Mouse (Mus musculus): ENCODE measurements around the gene Csnk1d. TPM values are rescaled to one million over a fixed set of nuclear protein-coding genes. Genes with fewer than 3 reads are reported as not detected.

Csnk1d gene
- total RNA-seq, 2 experiments from 2014 or later = 50.0 to 53.7 TPM

DNA sequence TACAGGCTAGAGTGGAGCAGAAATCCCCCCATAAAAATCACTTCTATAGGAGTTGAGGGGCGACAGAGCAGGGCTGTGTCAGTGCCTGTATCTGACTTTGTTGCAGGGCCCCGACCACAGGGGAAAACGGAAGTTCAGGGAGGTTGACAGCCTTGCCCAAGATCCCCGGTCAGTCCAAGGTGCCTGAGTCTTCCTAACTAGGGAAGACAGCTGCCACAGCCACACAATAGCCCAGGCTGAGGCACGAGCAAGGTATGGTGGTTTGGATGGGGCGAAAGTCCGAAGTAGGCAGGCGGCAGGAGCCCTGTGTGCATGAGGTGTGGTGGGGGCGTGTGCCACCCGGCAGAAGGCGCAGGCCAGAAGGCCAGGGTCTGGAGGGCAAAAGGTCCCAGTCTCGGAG lies 42.8 kb downstream of the Csnk1d start, which contains the start of gene Slc16a3:
Slc16a3 (plus strand) TSS at position 153 of the 400 bp plus-strand sequence.
- TF ChIP-seq CTCF (IDR thresholded peaks at IDR 0.05) = no peak
- peak within 1 kb of the TSS; percentile 97 for H3K27ac ChIP-seq
- intact Hi-C loops (cut with DNase I) = loop anchor here (2.0 kb wide), 1 partner anchor 16 kb away; the partner anchor contains the start of gene Ccdc57
- peak within 1 kb of the TSS; percentile 73 for H3K4me3 ChIP-seq
- no peak for DNase-seq

- DNase-seq = peak; percentile 78
- Histone ChIP-seq H3K4me3 (peak overlapping the region; percentile 13; the same call in 1 of the 2 replicates), H3K27ac (peak overlapping the region; percentile 97)
- no peak for TF ChIP-seq CTCF (IDR thresholded peaks at IDR 0.05)
- intact Hi-C loops (cut with DNase I) = no loop called here
Measured at GRCm38 (mm10) chr11:120945926-120946325, 45.2 kb downstream of the Csnk1d start.

- intact Hi-C loops (cut with DNase I) = no loop called here
- DNase-seq = no peak
- H3K4me3 ChIP-seq = no peak overlapping the region
- H3K27ac ChIP-seq = peak overlapping the region; percentile 97
- TF ChIP-seq CTCF (IDR thresholded peaks at IDR 0.05) = no peak
Measured at GRCm38 (mm10) chr11:120945266-120945665, 45.9 kb downstream of the Csnk1d start.

- no peak overlapping the region for H3K27ac ChIP-seq
- no peak for DNase-seq
- intact Hi-C loops (cut with DNase I) = no loop called here
- no peak overlapping the region for H3K4me3 ChIP-seq
- no peak for TF ChIP-seq CTCF (IDR thresholded peaks at IDR 0.05)
Measured at GRCm38 (mm10) chr11:120940959-120941358, 50.2 kb downstream of the Csnk1d start.

DNA sequence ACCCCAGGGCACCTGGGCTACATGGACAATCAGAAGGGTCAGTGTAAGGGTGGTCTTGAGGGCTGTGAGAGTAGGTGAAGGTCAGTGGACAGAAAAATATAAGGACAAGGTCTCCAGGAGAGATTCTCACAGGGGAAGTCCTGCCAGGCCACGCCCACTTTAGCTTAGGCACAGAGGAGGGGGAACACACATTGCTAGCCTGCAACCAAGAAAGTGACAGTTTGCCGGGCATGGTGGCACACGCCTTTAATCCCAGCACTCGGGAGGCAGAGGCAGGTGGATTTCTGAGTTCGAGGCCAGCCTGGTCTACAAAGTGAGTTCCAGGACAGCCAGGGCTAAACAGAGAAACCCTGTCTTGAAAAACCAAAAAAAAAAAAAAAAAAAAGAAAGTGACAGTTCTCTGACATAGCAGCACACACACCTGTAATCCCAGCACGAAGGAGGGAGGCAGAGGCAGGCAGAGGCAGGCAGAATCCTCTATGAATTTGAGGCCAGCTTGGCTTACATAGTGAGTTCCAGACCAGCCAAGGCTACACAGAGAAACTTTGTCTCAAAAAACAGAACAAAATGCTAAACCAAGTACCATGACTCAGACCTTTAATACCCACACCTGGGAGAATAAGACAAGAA lies 51.3 kb downstream of the Csnk1d start:
- H3K27ac ChIP-seq = no peak overlapping the region
- no peak overlapping the region for H3K4me3 ChIP-seq
- no peak for DNase-seq
- intact Hi-C loops (cut with DNase I) = no loop called here
- no peak for TF ChIP-seq CTCF (IDR thresholded peaks at IDR 0.05)

DNA sequence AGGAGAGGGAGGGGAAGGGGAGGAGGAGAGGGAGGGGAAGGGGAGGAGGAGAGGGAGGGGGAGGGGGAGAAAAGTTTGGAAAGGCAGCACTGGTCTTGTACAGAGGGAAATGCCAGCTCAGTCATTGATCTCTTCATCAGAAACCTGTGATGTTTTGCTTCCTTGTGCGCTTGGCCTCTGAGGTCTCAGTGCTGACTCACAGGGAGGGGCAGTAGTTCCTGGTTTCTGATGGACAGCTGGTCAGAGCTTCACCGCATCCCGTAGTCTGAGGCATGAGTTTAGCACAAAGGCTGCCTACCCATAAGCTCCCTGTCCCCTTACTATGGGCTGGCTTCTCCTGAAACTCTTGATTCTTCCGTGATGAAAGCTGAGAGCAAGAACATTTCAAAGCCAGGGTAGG lies 52.3 kb downstream of the Csnk1d start:
- H3K4me3 ChIP-seq = no peak overlapping the region
- no peak for DNase-seq
- intact Hi-C loops (cut with DNase I) = no loop called here
- TF ChIP-seq CTCF (IDR thresholded peaks at IDR 0.05) = no peak
- H3K27ac ChIP-seq = no peak overlapping the region

- no peak for TF ChIP-seq CTCF (IDR thresholded peaks at IDR 0.05)
- Histone ChIP-seq H3K4me3 (no peak overlapping the region), H3K27ac (no peak overlapping the region)
- intact Hi-C loops (cut with DNase I) = no loop called here
- no peak for DNase-seq
Measured at GRCm38 (mm10) chr11:120937976-120938375, 53.2 kb downstream of the Csnk1d start.

- intact Hi-C loops (cut with DNase I) = loop anchor here (2.0 kb wide), 1 partner anchor 16 kb away; the partner anchor contains the start of gene Slc16a3
- no peak for TF ChIP-seq CTCF (IDR thresholded peaks at IDR 0.05)
- peak within 1 kb of the TSS; percentile 94 for H3K27ac ChIP-seq
- peak; percentile 92 for DNase-seq
- peak within 1 kb of the TSS; percentile 89 for H3K4me3 ChIP-seq
Measured at GRCm38 (mm10) chr11:120932564-120933398, 58.3 kb downstream of the Csnk1d start, which contains the start of gene Ccdc57. Gene Ccdc57 (minus strand): TSS chr11:120932872.

GRCm38 (mm10) chr11:120931479-120931878 lies 59.7 kb downstream of the Csnk1d start:
- TF ChIP-seq CTCF (IDR thresholded peaks at IDR 0.05) = no peak

GRCm38 (mm10) chr11:120928468-120928867 lies 62.7 kb downstream of the Csnk1d start:
- TF ChIP-seq CTCF (IDR thresholded peaks at IDR 0.05) = no peak
- no peak for DNase-seq
- intact Hi-C loops (cut with DNase I) = no loop called here
- Histone ChIP-seq H3K27ac (no peak overlapping the region; the same call in 1 of the 2 replicates), H3K4me3 (no peak overlapping the region)

More at GRCm38 (mm10) chr11:120931479-120931878, 59.7 kb downstream of the Csnk1d start:
- H3K27ac ChIP-seq = peak overlapping the region; percentile 94
- intact Hi-C loops (cut with DNase I) = no loop called here
- DNase-seq = peak; percentile 79
- peak overlapping the region; percentile 89; the same call in 1 of the 2 replicates for H3K4me3 ChIP-seq

DNA sequence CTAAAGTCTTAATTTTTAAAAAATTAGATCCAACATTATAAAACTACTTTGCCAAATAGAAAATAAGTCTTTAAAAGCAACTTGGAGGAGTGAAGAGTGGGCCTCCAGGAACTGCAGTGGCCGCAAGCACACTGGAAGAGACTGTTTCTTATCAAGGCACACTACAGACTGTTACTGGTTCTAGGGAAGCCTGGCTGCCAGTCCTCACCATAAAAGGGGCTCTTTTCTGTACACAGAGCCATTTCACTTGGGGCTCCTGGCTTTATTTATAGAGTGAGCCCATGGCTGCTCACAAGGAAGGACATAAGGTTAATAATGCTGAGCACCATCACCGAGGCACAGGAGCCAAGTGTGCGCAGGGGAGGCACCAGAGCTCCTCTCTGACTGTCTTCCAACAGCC lies 68.6 kb downstream of the Csnk1d start:
- TF ChIP-seq CTCF (IDR thresholded peaks at IDR 0.05) = no peak
- Histone ChIP-seq H3K27ac (peak overlapping the region; percentile 24; the same call in 1 of the 2 replicates), H3K4me3 (no peak overlapping the region)
- DNase-seq = no peak
- intact Hi-C loops (cut with DNase I) = no loop called here

DNA sequence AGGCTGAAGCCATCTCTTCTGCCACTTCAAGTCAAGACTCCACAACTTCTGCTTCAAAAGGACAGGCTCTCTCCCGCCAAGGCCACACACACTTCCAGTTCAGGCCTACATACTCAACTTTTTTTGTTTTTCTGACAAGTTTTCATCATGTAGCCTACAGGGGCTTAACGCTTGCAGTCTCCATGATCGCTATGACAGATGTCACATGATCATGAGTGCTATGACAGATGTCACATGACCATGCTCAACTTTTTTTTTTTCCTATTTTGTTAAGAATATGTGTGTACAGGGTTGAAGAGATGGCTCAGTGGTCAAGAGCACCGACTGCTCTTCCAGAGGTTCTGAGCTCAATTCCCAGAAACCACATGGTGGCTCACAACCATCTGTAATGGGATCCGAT lies 73.4 kb downstream of the Csnk1d start:
- H3K4me3 ChIP-seq = no peak overlapping the region
- no peak for TF ChIP-seq CTCF (IDR thresholded peaks at IDR 0.05)
- intact Hi-C loops (cut with DNase I) = no loop called here
- no peak overlapping the region for H3K27ac ChIP-seq
- DNase-seq = no peak

- no peak for DNase-seq
- no peak overlapping the region for H3K27ac ChIP-seq
- no peak for TF ChIP-seq CTCF (IDR thresholded peaks at IDR 0.05)
- H3K4me3 ChIP-seq = no peak overlapping the region
- intact Hi-C loops (cut with DNase I) = no loop called here
Measured at GRCm38 (mm10) chr11:120916477-120916876, 74.7 kb downstream of the Csnk1d start.

Data from gastrocnemius, adult 2 months (tissue).